In the genomic region with DNA sequence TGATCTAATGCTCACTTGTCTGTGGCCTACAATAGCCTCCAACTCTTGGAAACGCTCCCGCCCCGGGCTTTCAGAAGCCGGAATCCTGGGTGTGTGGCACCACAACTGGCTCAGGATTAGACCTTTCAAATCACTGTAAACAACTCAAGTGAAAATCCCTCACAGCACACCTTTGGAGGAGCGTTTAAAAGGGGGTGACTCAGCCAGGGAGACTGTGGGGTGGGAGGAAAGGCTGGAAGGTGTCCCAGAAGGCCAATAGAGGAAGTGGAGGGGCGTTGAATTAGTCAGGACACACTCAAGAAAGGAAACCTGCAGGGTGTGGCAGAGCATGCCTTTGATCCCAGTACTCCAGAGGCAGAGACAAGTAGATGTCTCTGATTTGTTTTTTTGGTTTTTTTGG, we compare ENCODE assay signal across 1 mouse cellular context.
TF ChIP-seq lines count a peak whose summit lies in the region.

No protein-coding gene starts in this region.

TF ChIP-seq in MEL, 35 proteins besides CTCF, POLR2A, EP300 and RAD21:
- TF ChIP-seq KAT2A (conservative IDR thresholded peaks at IDR 0.05; ENCODE audit: low read depth, low read length) = no peak
- no peak for TF ChIP-seq TCF12 (IDR thresholded peaks at IDR 0.05; ENCODE audit: low read depth, low read length)
- TF ChIP-seq POLR2AphosphoS2 (IDR thresholded peaks at IDR 0.05; ENCODE audit: low read length) = no peak
- TF ChIP-seq TAL1 (IDR thresholded peaks at IDR 0.05; ENCODE audit: low read length) = no peak
- TF ChIP-seq USF1 (IDR thresholded peaks at IDR 0.05; ENCODE audit: low read depth, low read length) = no peak
- no peak for TF ChIP-seq POLR2AphosphoS5 (IDR thresholded peaks at IDR 0.05; ENCODE audit: borderline replicate concordance, low read depth, low read length)
